Mouse (Mus musculus) testis, adult 2 months (tissue): ENCODE data around the gene Ptrh2. TPM values are rescaled to one million over a fixed set of nuclear protein-coding genes. Genes with fewer than 3 reads are reported as not detected.

ENCODE experiments used
- H3K27ac ChIP-seq: fragments of 200-500 bp; 2 replicates; pipeline ENCODE4 v1.5.1; 2012; ENCODE audit warnings: low read depth, low read length; ENCODE audit not compliant: control insufficient read depth, insufficient read depth
- H3K27me3 ChIP-seq: fragments of 200-500 bp; 2 replicates; pipeline ENCODE4 v1.6.1; 2012; ENCODE audit warnings: mild to moderate bottlenecking, low read length, moderate library complexity; ENCODE audit not compliant: control insufficient read depth, insufficient read depth
- H3K36me3 ChIP-seq: fragments of 200-500 bp; 2 replicates; pipeline ENCODE4 v1.6.1; 2012; ENCODE audit warnings: mild to moderate bottlenecking, low read length; ENCODE audit not compliant: control insufficient read depth, insufficient read depth
- H3K4me1 ChIP-seq: fragments of 200-500 bp; 2 replicates; pipeline ENCODE4 v1.6.1; 2012; ENCODE audit warnings: low read length; ENCODE audit not compliant: control insufficient read depth, insufficient read depth
- H3K4me3 ChIP-seq: fragments of 200-500 bp; 2 replicates; pipeline ENCODE4 v1.5.1; 2012; ENCODE audit warnings: low read depth, mild to moderate bottlenecking, low read length, moderate library complexity, mixed read lengths; ENCODE audit not compliant: control insufficient read depth
- CTCF ChIP-seq: fragments of 200-500 bp; IDR thresholded peaks from 2 replicates; pipeline ENCODE4 v1.5.1; 2012; ENCODE audit warnings: low read depth, mild to moderate bottlenecking, inconsistent platforms, low read length, moderate library complexity; ENCODE audit not compliant: control insufficient read depth, insufficient read depth, insufficient replicate concordance
- POLR2A ChIP-seq: fragments of 200-500 bp; IDR thresholded peaks from 2 replicates; pipeline ENCODE4 v1.6.1; 2012; ENCODE audit warnings: low read depth, mild to moderate bottlenecking, inconsistent platforms, low read length, moderate library complexity; ENCODE audit not compliant: control insufficient read depth
- polyA plus RNA-seq: library from polyadenylated mRNA; depleted of rRNA; stranded (reverse); fragments of >200 nt; gene quantifications from 2 replicates; pipeline ENCODE4 v1.2.3, GENCODE M21; 2012

Ptrh2 gene
- polyA plus RNA-seq, 1 experiment, result 3.4 TPM

GRCm38 (mm10) chr11:86656849-86657567 lies 26.8 kb upstream of the Ptrh2 start:
- Histone ChIP-seq H3K27ac (no peak overlapping the region), H3K36me3 (peaks cover 2% of the 10 kb centered on the region), H3K4me1 (no peaks in the 10 kb centered on the region), H3K4me3 (no peak overlapping the region), H3K27me3 (no peaks in the 10 kb centered on the region)
- no peak for TF ChIP-seq CTCF
- no peak for TF ChIP-seq POLR2A

DNA sequence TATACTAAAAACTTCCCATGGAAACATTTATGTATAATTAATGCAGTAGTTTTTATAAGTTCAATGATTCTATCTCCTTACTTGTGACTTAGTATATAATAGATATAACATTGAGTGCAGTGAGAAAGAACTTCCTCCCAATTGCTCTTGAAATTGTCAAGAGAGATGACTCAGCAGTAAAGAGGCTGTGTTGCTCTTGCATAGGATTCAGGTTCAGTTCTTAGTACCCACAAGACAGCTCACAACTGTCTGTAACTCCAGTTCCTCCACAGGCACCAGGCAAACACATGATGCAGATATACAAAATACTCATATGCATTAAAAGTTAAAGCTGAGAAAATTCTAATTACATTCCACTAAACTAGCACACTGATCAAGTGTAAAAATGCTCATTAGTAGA lies 25.9 kb upstream of the Ptrh2 start:
- TF ChIP-seq CTCF, result no peak
- TF ChIP-seq POLR2A, result no peak
- Histone ChIP-seq H3K27me3 (no peaks in the 10 kb centered on the region), H3K4me1 (no peaks in the 10 kb centered on the region), H3K36me3 (peaks cover 2% of the 10 kb centered on the region), H3K27ac (no peak overlapping the region), H3K4me3 (no peak overlapping the region)

- Histone ChIP-seq H3K27ac (no peak overlapping the region), H3K36me3 (no peaks in the 10 kb centered on the region; the same call in 1 of the 2 replicates), H3K4me3 (no peak overlapping the region), H3K4me1 (no peaks in the 10 kb centered on the region), H3K27me3 (no peaks in the 10 kb centered on the region)
- no peak for TF ChIP-seq CTCF
Observed at GRCm38 (mm10) chr11:86662986-86663895, 20.5 kb upstream of the Ptrh2 start.

DNA sequence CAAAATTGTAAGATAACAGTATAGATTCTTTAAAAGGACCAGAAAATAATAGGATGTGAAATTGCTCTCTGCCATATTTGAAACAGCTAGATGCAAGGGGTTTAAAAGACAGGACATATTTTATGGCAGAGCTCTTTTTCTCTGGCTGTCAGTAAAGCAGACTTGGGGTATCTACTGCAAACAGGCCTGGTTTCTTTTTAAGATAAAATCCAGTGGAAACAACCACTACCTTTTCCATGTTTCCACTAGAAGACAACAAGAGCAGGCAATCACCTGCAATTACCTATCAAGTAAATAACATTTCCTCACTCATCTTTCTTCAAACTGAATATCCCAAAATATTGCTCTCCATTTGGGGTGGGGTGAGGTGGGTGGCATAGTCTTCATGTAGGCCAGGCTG lies 19.8 kb upstream of the Ptrh2 start:
- no peaks in the 10 kb centered on the region for H3K27me3 ChIP-seq
- TF ChIP-seq CTCF (no peak), POLR2A (no peak)
- no peaks in the 10 kb centered on the region for H3K4me1 ChIP-seq
- no peaks in the 10 kb centered on the region; the same call in 1 of the 2 replicates for H3K36me3 ChIP-seq
- no peak overlapping the region for H3K4me3 ChIP-seq
- H3K27ac ChIP-seq, result no peak overlapping the region

DNA sequence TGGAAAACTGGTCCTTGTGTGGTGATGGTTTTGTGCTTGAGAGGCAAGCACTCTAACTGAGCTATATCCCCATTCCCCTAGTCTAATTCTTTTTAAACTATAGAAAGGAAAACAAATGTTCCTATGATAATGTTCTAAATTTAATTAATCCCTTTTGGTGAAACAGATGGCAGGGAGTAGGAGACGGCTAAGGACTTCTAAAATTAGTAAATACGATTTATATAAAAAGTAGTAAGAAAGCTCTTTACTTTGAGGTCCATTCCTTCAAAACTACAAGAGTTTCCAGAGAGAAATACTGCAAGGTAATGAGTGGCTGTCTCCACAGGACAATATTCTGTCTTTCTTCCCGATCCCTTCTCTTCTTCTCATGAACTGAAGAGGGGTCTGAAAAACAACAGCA lies 19.4 kb upstream of the Ptrh2 start:
- no peak overlapping the region for H3K27ac ChIP-seq
- H3K4me1 ChIP-seq, result no peaks in the 10 kb centered on the region
- no peaks in the 10 kb centered on the region for H3K27me3 ChIP-seq
- no peaks in the 10 kb centered on the region; the same call in 1 of the 2 replicates for H3K36me3 ChIP-seq
- TF ChIP-seq CTCF (no peak), POLR2A (no peak)
- H3K4me3 ChIP-seq, result no peak overlapping the region

GRCm38 (mm10) chr11:86667553-86667952 lies 16.2 kb upstream of the Ptrh2 start:
- no peaks in the 10 kb centered on the region for H3K27me3 ChIP-seq
- no peaks in the 10 kb centered on the region for H3K36me3 ChIP-seq
- no peak overlapping the region for H3K27ac ChIP-seq
- no peaks in the 10 kb centered on the region; the same call in 1 of the 2 replicates for H3K4me1 ChIP-seq
- H3K4me3 ChIP-seq, result no peak overlapping the region
- TF ChIP-seq POLR2A (no peak), CTCF (no peak)

GRCm38 (mm10) chr11:86668169-86668568 lies 15.6 kb upstream of the Ptrh2 start:
- TF ChIP-seq CTCF (no peak), POLR2A (no peak)
- Histone ChIP-seq H3K36me3 (no peaks in the 10 kb centered on the region), H3K27me3 (no peaks in the 10 kb centered on the region), H3K4me1 (no peaks in the 10 kb centered on the region; the same call in 1 of the 2 replicates), H3K4me3 (no peak overlapping the region), H3K27ac (no peak overlapping the region)
